Mouse (Mus musculus) C2C12 (cell line): ENCODE measurements at regions not wholly inside any gene's neighbourhood (a gene's known extent, or its start where the extent isn't known, plus 50 kb on each side); places are given as distances from the start of the nearest gene placed in this dataset.

Experiments
- CEBPB ChIP-seq: IDR thresholded peaks from one replicate; pipeline ENCODE4 v1.6.1; 2011; ENCODE audit warnings: low read depth, mild to moderate bottlenecking, control low read depth, moderate library complexity
- CTCF ChIP-seq: IDR thresholded peaks from one replicate; pipeline ENCODE4 v1.5.1; 2011; ENCODE audit not compliant: control insufficient read depth, insufficient read depth, insufficient read length
- FOSL1 ChIP-seq: IDR thresholded peaks from one replicate; pipeline ENCODE4 v1.8.0; 2011; ENCODE audit warnings: mild to moderate bottlenecking, low read length; ENCODE audit not compliant: poor library complexity, insufficient read depth, severe bottlenecking
- MAX ChIP-seq: IDR thresholded peaks from one replicate; pipeline ENCODE4 v1.6.1; 2011; ENCODE audit warnings: mild to moderate bottlenecking, control low read depth
- MYOD1 ChIP-seq: IDR thresholded peaks from one replicate; pipeline ENCODE4 v1.6.1; 2011; ENCODE audit warnings: low read depth; ENCODE audit not compliant: control insufficient read depth, insufficient read length
- MYOG ChIP-seq: IDR thresholded peaks from one replicate; pipeline ENCODE4 v1.6.1; 2011; ENCODE audit not compliant: control insufficient read depth, insufficient read length; ENCODE audit errors: extremely low read depth
- USF1 ChIP-seq: IDR thresholded peaks from one replicate; pipeline ENCODE4 v1.6.1; 2011; ENCODE audit warnings: low read depth, mild to moderate bottlenecking, control low read depth, moderate library complexity

DNA sequence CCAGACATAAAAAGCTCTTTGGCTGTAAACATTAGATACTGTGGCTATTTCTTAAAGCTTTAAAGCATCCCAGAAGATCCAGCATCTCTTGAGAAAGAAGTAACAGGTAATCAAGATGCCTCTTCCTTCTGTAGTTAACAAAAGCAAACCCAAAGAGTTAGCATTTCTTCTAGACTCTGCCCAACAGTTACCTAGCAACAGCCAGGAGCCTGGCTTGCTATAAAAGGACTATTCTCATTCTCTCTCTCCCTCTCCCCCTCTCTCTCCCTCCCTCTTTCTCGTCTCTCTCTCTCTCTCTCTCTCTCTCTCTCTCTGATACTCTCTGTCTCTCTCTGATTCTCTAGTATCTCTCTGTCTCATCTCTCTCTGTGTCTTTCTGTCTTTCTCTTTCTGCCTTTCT, 157.4 kb downstream of the Phf3 start:
- TF ChIP-seq CTCF (no peak), MYOG (no peak), CEBPB (no peak), MAX (no peak), MYOD1 (no peak), USF1 (no peak), FOSL1 (no peak)
